Mouse (Mus musculus) midbrain, embryonic 15.5 days (tissue): ENCODE results near the gene Fgfr2. TPM values are rescaled to one million over a fixed set of nuclear protein-coding genes. Genes with fewer than 3 reads are reported as not detected.

ENCODE experiments used
- ATAC-seq: fragments of 200-750 bp; cut with Nextera tagmentation; replicated peaks from 2 replicates; pipeline ENCODE4 v1.8.0; 2017; ENCODE audit warnings: moderate TSS enrichment
- H3K27ac ChIP-seq: fragments of 300-500 bp; sonication (generic); 2 replicates; pipeline ENCODE4 v1.5.1; 2015; ENCODE audit warnings: mild to moderate bottlenecking, inconsistent platforms
- H3K27me3 ChIP-seq: fragments of 300-500 bp; sonication (generic); replicated peaks from 2 replicates; pipeline ENCODE4 v1.6.1; 2015; ENCODE audit warnings: inconsistent platforms
- H3K36me3 ChIP-seq: fragments of 300-500 bp; sonication (generic); replicated peaks from 2 replicates; pipeline ENCODE4 v1.6.1; 2015; ENCODE audit warnings: inconsistent platforms
- H3K4me1 ChIP-seq: fragments of 300-500 bp; sonication (generic); 2 replicates; pipeline ENCODE4 v1.6.1; 2015; ENCODE audit warnings: inconsistent platforms
- H3K4me2 ChIP-seq: fragments of 300-500 bp; sonication (generic); 2 replicates; pipeline ENCODE4 v1.6.1; 2015; ENCODE audit warnings: inconsistent platforms, mild to moderate bottlenecking, moderate library complexity
- H3K4me3 ChIP-seq: fragments of 300-500 bp; sonication (generic); 2 replicates; pipeline ENCODE4 v1.5.1; 2015; ENCODE audit warnings: mild to moderate bottlenecking, inconsistent platforms
- H3K9ac ChIP-seq: fragments of 300-500 bp; sonication (generic); 2 replicates; pipeline ENCODE4 v1.6.1; 2015; ENCODE audit warnings: mild to moderate bottlenecking, inconsistent platforms
- H3K9me3 ChIP-seq: fragments of 300-500 bp; sonication (generic); 2 replicates; pipeline ENCODE4 v1.6.1; 2016; ENCODE audit warnings: inconsistent platforms
- WGBS: fragments of 180-500 bp; shearing (Covaris S2); methylation state at CpG from one replicate; pipeline ENCODE4 v1.1.7; 2015; ENCODE audit warnings: mixed read lengths; 5-methylcytosine and 5-hydroxymethylcytosine counted together
- polyA plus RNA-seq: library from polyadenylated mRNA; unstranded; fragments of >200 nt; fragmentation: Nextera tagmentation; extraction: Ambion mirVana; gene quantifications from 2 replicates; pipeline ENCODE4 v1.2.1, GENCODE M21; 2015

Gene Fgfr2
- polyA plus RNA-seq, 1 experiment from 2014 or later = 23.3 TPM

DNA sequence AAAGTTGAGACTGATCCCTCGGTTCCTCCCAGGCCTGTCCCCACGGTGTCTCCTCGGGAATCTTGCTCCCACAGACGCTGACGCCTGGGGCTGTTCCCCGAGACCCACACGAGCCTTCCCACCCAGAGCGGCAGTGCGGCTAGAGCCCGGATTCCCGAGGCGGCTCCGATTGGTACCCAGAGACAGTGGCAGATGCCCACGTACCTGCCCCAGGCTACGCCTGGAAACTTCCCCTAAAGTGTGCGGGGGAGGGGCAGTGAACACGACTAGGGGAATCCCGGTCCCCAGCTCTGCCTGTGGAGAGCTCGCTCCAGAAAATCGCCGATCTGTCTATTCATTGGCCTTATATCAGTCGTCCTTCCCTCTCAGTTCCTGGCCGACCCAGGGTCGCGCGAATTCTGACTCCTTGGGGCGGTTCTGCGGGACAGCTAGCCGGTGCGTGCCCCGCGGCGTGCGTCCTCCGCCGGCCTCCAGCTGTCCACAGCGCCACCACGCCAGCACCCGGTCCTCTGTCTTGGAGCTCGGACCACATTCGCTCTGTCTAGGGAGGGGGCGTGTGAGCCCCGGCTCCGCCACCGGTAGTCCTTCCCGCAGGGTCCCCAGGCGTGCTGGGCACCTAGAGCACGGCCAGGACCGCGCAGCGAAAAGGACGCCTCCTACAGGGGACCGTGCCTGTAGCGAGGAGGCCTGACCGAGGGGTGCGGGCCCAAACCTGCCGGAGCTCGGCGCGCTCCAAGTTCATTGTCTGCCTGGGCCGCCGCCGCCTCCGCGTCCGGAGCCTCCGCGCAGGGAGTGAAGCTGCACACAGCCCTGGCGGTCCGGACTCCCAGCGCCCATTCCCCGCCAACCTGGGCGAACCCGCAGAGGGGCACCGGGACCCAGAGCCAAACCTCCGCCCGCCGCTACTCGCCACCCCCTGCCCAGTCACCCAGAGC is 806.8 kb downstream of the Fgfr2 start:
- peak; percentile 80 for ATAC-seq
- H3K9me3 ChIP-seq = no peaks in the 10 kb centered on the region
- peak overlapping the region; percentile 87 for H3K27ac ChIP-seq
- peak overlapping the region; percentile 84 for H3K9ac ChIP-seq
- H3K4me1 ChIP-seq = peaks cover 23% of the 10 kb centered on the region
- no peaks in the 10 kb centered on the region for H3K27me3 ChIP-seq
- H3K4me3 ChIP-seq = peak overlapping the region; percentile 87
- H3K36me3 ChIP-seq = no peaks in the 10 kb centered on the region
- WGBS = under 1% methylated on average over 75 of the region's 79 CpGs
- peak overlapping the region; percentile 96 for H3K4me2 ChIP-seq

DNA sequence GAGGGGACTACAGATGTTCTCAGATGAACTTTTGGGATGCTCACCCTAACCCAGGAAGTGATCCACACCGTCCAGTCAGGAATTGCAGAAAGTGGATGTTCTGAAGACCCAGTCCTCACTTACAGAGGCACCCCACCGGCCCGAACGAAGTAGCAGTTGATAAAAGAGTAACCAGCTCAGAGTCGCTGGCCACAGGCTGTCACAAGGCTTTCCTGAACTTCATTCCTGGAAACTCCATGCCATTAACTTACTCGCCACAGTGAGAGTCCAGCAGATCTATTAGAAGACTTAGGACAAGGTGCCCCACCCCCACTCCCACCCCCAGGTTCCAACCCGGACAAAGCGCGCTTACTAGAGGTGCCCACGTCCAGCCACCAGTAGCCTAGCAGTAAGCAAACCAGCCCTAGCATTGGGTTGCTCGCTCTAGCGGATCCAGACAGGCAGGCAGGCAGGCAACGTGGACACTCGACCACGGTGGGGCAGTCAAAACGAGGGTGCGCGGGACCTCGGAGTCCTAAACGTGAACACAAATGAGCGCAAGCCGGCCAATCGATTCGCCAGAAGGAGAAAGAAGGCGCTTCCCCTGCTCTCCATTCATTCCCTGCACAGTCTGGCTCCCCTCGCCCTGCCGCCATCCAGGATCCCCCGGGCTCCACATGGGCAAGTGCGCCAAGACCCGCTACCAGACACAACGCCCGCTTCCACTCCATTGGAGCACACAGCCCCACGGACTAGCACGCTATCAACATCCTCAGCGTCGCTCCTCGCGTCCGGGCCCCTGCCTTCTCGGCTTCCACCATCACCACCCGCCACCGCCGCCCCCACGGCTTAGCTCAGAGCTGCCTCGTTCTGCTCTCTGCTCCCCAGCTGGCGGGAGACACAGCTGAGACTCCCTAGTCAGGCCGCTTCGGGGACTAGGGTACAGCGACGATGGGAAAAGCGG is 807.7 kb downstream of the Fgfr2 start:
- peak; percentile 66 for ATAC-seq
- Histone ChIP-seq H3K36me3 (no peaks in the 10 kb centered on the region), H3K27me3 (no peaks in the 10 kb centered on the region), H3K4me1 (peaks cover 27% of the 10 kb centered on the region), H3K4me2 (peak overlapping the region; percentile 96), H3K27ac (peak overlapping the region; percentile 87), H3K9me3 (no peaks in the 10 kb centered on the region), H3K9ac (peak overlapping the region; percentile 84), H3K4me3 (peak overlapping the region; percentile 87)
- 1% methylated on average over 47 of the region's 51 CpGs for WGBS

DNA sequence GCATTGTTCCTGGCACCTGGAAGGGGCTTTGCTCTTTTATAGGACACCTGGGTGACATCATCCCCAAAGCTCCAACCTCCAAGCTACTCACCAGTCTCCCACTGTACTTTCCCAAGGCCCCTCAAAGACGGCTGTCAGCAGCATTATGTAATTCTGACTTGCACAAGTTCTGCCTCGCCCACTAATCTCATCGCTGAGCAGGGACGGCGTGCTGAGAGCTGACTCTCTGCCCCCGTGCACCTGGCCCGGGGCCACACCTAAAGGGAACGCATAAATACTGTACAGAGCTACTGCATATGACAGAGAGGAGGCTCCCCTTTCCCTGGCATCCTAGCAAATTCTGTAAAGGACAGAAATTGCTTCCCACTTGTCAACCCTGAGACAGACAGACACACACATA is 810.8 kb downstream of the Fgfr2 start:
- Histone ChIP-seq H3K36me3 (no peaks in the 10 kb centered on the region), H3K9ac (no peak overlapping the region), H3K4me3 (no peak overlapping the region), H3K4me2 (no peak overlapping the region), H3K9me3 (no peaks in the 10 kb centered on the region), H3K27me3 (no peaks in the 10 kb centered on the region), H3K27ac (no peak overlapping the region), H3K4me1 (peaks cover 23% of the 10 kb centered on the region)
- 62% methylated on average over 8 of the region's 8 CpGs for WGBS
- no peak for ATAC-seq

DNA sequence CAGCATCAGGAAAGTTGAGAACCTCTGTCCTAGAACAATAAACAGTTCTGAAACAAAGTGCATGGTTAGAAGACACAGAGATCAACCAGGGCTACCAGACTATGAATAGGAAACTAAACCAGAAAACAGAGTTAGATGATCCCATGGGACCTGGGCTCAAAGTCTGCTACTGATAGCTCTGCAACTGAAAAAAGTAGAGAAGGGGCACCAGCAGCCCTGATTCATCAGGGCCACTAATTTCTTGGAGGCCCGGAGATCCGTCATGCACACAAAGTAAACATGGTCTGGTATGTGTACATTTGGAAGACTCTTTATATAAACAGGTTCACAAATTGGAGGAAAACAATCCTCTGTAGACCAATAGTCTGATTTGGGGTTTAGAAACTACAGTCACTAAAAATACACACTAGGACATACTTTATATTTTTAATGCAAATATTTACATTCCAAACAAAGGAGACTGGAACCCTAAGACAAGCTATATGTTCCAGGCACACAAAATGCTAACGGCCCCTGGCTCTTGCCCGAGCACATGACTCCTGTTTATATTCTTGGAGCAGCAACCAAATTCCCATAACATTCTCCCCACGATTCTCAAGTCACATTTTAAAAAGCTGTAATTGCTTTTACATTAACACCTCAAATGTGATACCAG is 814.5 kb downstream of the Fgfr2 start:
- Histone ChIP-seq H3K27ac (no peak overlapping the region), H3K9me3 (no peaks in the 10 kb centered on the region), H3K4me1 (peaks cover 13% of the 10 kb centered on the region; the same call in 1 of the 2 replicates), H3K36me3 (no peaks in the 10 kb centered on the region), H3K4me2 (no peak overlapping the region), H3K27me3 (no peaks in the 10 kb centered on the region), H3K4me3 (no peak overlapping the region), H3K9ac (no peak overlapping the region)
- 75% methylated on average over 5 of the region's 5 CpGs for WGBS
- ATAC-seq = no peak

DNA sequence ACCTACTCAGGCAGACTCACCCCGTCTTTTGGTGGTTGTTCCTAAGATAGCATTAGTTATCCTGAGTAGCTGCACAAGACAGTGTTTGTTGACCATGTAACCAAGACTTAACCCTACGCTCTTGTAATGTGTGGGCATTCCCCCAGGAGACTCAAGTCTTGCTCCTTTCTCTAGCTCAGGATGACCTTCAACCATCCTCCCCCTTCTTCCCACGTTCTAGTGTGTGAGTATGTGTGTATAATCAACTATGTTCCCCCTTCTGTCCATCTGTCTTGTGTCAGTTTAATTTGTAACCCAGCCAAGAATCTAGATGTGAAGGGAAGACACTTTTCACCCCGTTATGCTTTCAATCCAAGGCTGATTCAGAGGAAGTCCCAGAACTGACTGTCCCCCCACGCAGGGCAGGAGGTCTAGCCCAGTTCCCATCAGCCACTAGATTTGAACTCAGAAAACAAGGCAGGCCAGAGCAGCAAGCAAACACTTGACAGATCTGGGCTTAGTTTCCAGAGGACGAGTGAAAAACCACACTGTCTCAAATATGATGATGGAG is 815.4 kb downstream of the Fgfr2 start:
- no peak overlapping the region for H3K4me2 ChIP-seq
- H3K4me1 ChIP-seq = peaks cover 13% of the 10 kb centered on the region; the same call in 1 of the 2 replicates
- no peaks in the 10 kb centered on the region for H3K36me3 ChIP-seq
- no peaks in the 10 kb centered on the region for H3K9me3 ChIP-seq
- H3K9ac ChIP-seq = no peak overlapping the region
- no peak overlapping the region for H3K4me3 ChIP-seq
- H3K27me3 ChIP-seq = no peaks in the 10 kb centered on the region
- H3K27ac ChIP-seq = no peak overlapping the region
- WGBS = 87% methylated on average over 6 of the region's 6 CpGs
- ATAC-seq = no peak

DNA sequence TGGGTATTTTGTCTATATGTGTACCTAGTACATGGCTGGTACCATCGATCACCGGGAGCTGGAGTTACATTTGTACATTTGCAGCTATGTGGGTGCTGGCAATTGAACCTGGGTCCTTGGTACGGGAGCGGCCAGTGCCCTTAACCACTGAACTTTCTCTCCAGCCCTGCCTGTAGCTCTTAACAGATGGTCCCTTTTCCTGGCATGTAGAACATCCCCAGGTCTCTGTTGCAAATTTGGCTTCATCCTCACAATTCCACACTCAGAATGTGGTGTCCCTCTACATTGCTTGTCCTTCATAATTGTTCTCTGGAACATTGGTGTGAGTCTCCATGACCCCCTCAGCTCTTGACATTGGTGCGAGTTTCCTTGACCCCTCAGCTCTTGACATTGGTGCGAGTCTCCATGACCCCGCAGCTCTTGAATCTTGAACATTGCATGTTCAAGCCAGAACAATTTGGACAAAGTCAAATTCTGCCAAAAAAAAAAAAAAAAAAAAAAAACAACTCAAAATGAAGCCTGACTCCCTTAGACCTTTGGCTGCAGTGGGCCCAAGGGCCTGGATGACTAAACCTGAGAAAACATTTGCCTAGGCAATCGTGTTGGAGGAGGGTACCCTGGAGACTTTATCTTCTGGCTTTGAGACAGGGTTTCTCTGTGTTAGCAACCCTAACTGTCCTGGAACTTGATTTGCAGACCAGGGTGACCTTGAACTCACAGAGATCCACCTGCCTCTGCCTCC is 816.3 kb downstream of the Fgfr2 start:
- Histone ChIP-seq H3K36me3 (no peaks in the 10 kb centered on the region), H3K27ac (no peak overlapping the region), H3K9ac (no peak overlapping the region), H3K4me2 (no peak overlapping the region), H3K27me3 (no peaks in the 10 kb centered on the region), H3K4me1 (peaks cover 10% of the 10 kb centered on the region; the same call in 1 of the 2 replicates), H3K4me3 (no peak overlapping the region), H3K9me3 (no peaks in the 10 kb centered on the region)
- 93% methylated on average over 8 of the region's 8 CpGs for WGBS
- ATAC-seq = no peak

DNA sequence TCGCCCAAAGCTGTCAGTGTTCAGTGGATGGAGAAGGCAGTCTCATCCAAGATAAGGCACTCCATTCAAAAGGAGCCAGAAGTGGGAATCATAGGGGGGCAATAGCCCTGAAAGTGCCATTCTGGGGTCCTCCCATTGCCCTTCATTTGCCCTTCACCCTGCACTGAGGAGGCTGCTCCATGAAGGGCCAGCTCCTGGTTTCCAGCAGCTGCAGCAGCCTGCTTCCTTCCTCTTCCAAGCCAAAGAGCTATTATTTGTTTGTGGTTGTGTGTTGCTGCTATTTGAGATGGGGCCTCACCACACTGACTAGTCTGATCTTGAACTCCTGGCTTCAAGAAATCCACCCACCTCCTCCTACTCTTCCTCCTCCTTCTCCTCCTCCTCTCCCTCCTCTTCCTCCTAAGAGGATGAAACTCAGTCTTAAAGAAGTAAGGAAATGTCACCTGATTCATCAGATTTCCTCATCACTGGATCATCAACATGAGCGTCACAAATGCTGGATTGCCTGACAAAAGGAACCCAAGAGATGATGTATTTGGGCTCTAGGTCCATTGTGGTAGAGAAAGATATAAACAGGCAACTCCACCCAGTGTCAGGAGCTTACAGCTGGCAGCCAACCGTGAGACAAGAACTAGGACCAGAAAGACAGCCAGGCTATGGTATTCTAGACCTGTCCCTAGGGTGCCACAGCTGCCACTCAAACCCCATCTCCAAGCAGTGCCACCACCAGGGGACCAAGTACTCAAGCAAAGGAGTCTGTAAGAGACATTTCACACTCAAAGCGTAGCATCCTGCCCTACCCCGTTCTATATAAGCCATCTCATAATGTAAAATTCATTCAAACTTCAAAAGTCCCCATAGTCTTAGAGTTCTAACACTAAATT is 817.4 kb downstream of the Fgfr2 start:
- WGBS = 83% methylated on average over 5 of the region's 5 CpGs
- Histone ChIP-seq H3K9ac (no peak overlapping the region), H3K9me3 (no peaks in the 10 kb centered on the region), H3K36me3 (no peaks in the 10 kb centered on the region), H3K4me2 (no peak overlapping the region), H3K27me3 (no peaks in the 10 kb centered on the region), H3K4me3 (no peak overlapping the region), H3K4me1 (peaks cover 8% of the 10 kb centered on the region; the same call in 1 of the 2 replicates), H3K27ac (no peak overlapping the region)
- ATAC-seq = no peak

DNA sequence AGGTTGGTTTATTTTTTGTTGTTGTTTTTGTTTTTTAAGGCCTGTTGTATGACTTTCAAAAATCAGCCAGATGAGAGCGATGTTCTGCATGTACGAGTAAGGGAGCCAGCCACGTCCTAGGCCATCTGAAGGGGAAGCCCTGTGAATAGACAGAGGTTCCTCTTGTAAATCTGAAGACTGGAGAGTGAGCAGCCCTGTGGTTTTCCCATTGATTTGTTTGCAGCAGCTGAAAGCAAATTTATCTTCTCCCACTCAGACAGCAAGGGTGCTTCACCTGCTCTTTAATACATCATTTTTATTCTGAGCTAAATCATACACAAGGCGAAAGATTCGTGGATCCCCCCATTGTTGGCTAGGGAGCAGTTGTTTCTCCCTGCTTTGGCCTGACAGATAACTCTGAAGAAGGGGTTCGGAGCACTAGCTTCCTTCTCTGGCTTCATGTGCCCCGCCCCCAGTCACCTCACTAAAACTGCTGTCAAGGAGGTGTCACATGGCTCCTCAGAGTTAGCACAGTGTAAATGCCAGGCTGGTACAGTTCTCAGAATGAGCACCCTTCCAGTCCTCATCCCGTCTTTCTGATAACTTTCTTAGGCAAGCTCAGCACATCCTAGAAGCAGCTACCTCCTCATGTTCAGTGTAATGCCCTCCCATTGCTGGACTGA is 818.6 kb downstream of the Fgfr2 start:
- 78% methylated on average over 8 of the region's 8 CpGs for WGBS
- no peaks in the 10 kb centered on the region for H3K27me3 ChIP-seq

DNA sequence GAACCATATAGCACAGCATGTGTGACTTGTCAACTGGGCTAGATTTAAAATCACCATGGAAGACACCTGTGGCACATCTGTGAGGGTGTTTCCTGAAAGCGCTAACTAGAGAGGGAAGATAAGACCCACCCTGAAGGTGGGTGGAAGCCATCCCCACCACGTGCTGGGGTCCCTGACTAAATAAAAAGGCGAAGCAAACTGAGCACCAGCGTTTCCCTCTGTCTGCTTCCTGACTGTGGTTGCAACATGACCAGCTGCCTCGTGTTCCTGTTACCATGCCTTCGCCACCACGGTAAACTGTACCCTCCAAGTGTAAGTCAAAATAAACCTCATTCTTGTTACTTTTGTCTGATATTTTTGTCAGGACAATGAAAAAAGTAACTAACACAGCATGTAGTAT is 819.2 kb downstream of the Fgfr2 start:
- Histone ChIP-seq H3K27ac (no peak overlapping the region), H3K4me2 (no peak overlapping the region), H3K4me3 (no peak overlapping the region), H3K4me1 (peaks cover 6% of the 10 kb centered on the region; the same call in 1 of the 2 replicates), H3K27me3 (no peaks in the 10 kb centered on the region), H3K9ac (no peak overlapping the region), H3K9me3 (no peaks in the 10 kb centered on the region), H3K36me3 (no peaks in the 10 kb centered on the region)
- WGBS = 86% methylated on average over 7 of the region's 7 CpGs
- no peak for ATAC-seq

More for the DNA sequence above, 818.6 kb downstream of the Fgfr2 start:
- Histone ChIP-seq H3K27ac (no peak overlapping the region), H3K9me3 (no peaks in the 10 kb centered on the region), H3K4me1 (peaks cover 6% of the 10 kb centered on the region; the same call in 1 of the 2 replicates), H3K9ac (no peak overlapping the region), H3K36me3 (no peaks in the 10 kb centered on the region), H3K4me3 (no peak overlapping the region), H3K4me2 (no peak overlapping the region)
- ATAC-seq = no peak
